Mouse (Mus musculus) spleen, postnatal 4 days (tissue): ENCODE data around the gene Mcoln2.

Experiments used
- DNase-seq, 2 experiments: peaks; one replicate each; pipeline ENCODE4 v3.0.0; 2022; ENCODE audit warnings: low spot score in 2 of 2

Gene Mcoln2

DNA sequence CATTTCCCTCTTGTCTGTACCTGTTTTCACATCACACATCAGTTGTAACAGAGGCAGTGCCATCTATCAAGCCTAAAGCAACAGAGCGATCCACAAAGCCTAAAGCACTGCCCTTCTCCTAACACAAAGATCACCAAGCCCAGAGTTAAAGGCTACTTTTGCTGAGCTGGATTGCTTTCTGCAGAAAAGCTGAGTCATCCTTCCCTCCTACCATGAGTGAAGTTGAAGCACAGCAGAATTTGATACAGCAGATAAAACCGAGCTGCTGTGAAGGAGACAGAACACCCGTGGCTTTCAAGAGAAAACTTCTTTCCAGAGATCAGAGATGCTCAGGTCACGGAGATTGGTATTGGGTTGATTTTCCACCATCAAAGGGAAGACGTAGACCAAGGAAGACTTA, 3.5 kb upstream of the Mcoln2 start:
- no peak for DNase-seq

DNA sequence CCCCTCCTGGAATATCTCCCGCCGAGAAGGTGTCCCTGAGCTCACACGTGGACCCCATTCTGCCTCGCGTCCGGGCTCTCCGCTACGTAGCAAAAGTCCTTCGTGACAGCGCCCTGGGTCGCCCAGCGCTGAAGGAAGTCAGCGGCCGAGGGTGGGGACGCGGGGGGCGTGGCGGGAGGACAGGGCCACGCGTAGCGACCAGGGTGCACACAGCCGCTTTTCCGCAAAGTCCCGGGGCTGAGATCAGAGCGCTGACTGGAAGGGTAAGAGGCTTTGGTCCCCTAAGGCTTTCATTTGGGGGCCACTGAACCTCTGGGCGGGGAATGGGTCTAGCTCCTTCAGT, 396 bp downstream of the Mcoln2 start:
- DNase-seq: peak; percentile 61 to 77

DNA sequence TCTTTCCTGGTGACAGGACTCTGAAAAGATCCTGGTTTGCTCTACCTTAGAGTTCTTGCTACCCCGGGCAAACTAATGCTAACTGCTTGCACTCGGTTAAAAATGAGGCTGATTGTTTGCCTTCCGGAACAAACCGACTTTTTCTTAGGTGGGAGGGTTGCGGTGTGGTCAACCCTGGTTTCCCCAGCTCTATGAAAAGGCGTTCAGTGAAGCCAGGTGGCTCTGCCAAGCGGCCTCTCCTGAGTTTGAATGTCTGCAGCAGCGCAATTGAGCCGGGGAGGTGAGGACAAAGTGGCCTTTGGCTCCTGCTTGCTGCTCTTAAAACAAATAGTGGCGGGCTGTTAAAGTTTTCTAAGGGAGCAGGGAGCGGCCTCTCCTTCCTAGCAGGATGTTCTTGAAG, 927 bp downstream of the Mcoln2 start:
- peak in 1 of 2 experiments; percentile 22 for DNase-seq

DNA sequence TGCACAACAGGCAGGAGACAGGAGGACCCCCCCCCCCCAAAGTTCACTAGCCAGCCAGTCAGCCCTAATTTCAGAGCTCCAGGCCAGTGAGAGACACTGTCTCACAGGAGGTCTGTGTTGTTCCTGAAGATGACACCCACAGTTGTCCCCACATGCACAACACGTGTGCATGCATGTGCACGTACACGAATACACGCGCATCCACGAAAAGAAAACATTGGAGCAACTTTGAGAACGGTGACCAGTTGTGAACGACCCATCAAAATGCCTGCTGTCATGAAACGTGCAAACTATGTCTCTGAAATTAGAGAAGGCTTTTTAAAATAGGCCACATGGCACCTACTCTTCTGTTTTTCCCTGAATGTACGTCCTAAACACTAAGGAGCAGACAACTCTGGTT, 1.7 kb downstream of the Mcoln2 start:
- no peak for DNase-seq

DNA sequence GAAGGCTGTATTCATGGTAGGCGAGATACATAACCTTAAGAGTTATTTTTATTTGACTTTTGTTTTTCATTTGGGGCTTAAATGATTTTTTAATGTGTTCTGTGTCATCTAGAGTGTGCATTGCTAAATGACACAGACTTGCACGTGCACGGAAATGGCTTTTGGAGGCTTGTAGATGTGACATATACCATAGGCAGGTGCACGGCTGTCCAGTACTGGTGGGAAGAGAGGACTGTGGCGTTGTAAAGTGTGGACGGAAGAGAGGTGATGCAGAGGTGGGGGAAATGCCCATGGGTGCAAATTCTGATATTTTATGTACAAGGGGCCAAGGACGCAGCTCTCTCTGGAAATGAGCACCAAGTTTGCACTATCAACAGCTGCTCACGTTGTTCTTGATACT, 2.1 kb downstream of the Mcoln2 start:
- no peak for DNase-seq

DNA sequence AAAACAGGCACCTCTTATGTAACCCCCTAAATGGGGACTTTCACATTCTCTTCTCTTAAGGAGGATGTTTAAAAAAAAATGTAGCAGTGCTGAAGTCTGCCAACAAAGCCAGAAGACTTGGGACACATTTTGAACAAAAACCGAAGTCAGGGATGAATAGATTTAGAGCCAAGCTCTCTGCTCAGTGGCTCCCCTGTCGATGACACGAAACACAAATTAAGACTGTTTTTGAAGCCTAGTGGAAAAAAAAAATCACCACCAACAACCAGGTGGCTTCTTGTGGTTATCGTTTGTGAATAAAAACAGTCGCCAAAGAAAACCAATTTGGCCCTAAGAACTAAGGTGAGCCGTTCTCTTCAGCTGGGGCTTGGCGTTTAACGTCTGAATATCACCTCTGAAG, 2.7 kb downstream of the Mcoln2 start:
- DNase-seq: no peak

DNA sequence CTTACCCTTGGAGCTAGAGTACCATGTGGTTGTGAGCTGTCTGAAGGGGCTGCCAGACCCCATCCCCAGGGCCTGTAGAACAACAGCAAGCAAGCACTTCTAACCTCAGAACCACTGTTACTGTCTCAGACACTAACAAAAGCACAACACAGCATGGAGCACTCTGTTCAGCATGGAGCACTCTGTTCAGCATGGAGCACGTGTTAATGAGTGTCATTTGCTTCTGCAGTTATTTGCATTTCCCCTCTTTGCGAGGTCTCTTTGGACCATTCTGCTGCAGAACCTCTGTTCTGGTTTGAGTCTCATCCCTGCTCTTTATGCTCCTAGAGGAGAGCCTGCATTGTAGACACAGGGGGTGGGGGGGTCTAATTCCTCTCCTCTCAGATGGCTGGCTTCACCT, 3.3 kb downstream of the Mcoln2 start:
- no peak for DNase-seq

DNA sequence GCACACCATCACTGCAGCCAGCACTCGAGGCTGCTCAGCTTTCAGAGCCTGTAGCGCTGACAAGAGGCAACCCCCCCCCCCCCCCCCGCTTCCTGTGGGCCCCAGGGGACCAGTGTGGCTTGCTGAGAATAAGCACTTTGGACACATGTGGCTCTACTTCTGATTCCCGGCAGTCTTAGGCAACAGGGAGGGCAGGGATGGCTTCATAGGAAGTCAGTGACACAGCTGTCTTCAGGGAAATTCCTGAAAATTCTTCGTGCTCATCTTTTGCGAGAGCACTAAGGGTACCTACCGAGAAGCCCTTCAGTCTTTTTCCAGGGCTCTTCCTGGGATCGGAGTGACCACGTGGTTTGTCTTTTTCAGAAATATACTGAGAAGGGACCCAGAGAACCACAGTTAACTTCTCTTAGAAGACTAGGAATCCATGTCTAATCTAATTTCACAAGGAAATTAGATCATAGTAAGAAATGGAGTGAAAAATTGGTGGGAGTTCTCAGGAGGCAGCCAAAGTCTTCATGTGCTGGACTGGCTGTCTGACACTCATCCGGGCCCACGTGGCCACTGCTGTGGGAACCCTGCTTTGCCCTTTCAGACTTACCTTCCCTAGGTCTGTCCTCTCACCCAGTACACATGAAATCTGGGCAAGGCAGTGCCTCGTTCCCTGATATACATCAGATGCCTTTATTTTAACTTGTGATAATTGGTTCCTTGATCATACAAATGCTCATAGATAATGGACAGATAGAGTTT, 4.4 kb downstream of the Mcoln2 start:
- DNase-seq: no peak

DNA sequence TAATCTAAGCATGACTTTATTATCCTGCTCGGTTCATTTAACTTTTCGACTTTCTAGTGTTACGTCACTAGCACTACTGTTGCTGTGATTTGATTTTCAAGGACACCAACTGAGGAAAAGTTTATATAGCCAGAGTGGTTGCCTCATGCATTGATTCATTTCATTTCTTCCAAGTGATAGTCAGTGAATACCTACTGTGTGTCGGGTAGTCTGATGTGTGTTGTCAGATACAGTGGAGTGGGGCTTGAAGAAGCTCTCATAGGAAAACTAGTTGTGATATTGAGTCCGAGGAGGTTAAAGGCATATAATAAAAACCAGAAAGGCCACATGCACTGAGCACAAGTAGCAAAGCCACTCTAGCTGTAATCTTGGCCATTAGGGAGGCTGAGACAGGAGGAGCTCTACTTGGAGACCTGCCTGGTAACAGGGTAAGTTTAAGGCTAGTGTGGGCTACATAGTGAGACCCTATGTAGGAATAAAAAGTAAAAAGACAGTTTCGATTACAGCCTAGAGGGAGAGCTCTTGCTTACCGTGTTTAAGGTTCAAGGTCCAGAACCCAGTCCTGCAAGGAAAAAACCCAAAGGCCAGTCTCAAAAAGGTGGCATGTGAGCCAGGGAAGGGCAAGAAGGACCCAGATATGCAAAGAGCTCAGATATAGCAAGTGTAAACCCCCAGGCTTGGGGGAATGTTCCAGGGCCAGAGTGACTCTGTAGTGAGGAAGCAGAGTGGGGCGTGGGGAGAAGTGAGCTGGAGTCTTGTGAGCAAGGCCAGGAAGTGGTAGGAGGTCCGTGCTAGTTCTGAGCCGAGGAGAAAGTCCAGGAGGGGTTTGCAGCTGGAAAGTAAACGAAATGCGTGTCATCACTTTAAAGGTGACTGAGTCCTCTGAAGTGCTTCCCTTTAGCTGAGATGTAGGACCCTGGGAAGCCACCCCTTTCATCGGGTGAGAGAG, 6.3 kb downstream of the Mcoln2 start:
- no peak for DNase-seq

DNA sequence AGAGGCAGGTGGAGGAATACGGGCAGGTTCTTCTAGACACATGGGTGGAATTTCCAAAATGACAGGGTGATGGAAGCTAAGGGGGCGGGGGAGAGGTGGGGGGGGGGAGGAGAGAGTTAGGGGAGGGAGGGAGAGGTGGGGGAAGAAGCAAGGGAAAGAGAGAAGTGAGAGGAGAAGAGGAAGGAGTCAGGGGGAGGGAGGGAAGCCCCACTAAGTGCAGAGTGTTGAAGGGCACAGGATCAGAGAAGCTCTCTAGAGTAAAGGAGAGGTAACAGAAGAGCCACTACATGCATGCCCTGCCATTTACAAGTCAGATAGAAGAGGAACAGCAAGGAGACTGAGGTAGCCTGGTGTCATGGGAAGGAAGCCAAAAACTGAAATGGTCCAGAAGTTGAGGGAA, 7.2 kb downstream of the Mcoln2 start:
- no peak for DNase-seq

DNA sequence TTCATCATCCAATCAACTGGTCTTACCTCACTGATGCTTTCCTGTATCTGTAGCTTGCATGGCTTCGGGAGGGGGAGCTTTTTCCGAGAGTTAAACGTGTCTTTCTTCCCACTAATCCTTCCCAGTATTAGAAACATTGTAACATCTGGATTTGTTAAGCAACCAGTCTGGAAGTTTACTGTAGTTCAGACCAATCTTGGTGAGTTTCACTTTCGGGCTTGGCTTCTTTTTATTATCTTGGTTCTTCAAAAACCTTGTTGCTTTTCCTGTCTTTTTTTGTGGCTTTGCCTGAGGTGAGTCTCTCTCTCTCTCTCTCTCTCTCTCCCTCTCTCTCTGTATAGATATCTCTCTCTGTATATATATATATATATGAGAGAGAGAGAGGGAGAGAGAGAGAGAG, 8.4 kb downstream of the Mcoln2 start:
- no peak for DNase-seq

DNA sequence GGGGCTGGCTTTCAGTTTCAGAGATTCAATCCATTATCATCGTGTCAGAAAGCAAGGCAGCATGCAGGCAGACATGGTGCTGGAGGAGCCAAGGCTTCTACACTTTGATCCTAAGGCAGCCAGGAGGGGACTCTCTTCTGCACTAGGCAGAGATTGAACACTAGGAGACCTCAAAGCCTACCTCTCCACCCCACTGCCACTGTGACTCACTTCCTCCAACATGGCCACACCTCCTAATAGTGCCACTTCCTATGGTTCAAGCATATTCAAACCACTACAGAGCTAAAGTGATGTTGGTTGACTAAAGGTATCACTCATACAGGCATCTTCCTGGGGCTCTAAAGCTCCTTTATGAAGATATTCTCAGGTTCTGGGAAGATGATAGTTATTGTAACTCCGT, 9.7 kb downstream of the Mcoln2 start:
- no peak for DNase-seq

DNA sequence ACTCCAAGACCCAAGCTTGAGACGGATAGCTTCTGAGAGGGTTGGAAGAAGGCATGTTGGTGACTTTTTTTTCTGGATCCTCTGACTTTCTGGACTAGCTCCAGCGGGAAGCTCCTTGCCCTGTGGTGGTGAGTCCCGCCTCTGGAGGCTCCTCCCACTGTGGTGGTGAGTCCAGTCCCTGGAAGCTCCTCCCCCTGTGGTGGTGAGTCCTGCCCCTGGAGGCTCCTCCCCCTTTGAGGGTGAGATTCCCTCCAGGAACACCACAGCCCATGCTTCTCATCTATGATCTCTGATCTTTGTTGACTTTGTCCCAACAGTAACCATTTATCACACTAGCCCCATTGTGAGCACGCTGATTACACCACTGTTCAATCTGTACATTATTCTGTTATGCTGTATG, 12.6 kb downstream of the Mcoln2 start:
- DNase-seq: no peak

DNA sequence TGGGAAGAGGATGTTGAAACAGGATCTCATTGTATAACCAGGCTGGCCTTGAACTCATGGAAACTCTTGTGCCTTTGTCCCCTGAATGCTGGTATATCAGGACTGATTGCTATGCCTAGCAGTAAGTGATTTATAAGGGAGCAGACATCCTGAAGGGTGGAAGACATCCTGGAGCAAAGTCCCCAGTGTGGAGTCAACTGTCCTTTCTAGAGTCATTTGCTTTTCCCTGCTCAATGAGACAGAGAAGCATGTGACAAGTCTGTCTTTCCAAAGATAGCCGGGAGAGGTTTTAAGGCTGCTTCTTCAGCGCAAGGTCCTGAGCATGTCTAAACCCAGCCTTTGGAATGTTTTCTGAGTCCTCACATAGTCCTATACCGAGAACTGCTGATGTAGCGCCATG, 19.7 kb downstream of the Mcoln2 start:
- DNase-seq: no peak

DNA sequence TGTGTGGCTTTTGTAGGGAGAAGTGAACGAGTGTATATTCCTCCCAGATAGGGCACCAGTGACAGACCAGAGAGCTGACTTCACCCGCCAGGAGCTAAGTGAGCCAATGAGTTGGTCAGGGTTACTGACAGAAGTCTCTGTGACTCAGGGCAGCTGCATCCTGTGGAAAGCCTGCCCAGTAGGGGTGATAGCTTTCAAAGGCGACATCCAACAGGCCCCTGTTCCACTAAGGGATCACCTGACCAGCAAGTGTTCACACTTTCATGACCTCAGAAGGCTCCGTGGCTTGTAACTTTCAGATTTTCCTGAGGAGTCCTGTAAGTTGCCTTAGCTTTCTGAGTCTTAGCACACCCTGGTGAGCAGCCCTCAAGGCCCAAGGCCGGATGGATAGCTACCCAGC, 23.4 kb downstream of the Mcoln2 start:
- no peak for DNase-seq

DNA sequence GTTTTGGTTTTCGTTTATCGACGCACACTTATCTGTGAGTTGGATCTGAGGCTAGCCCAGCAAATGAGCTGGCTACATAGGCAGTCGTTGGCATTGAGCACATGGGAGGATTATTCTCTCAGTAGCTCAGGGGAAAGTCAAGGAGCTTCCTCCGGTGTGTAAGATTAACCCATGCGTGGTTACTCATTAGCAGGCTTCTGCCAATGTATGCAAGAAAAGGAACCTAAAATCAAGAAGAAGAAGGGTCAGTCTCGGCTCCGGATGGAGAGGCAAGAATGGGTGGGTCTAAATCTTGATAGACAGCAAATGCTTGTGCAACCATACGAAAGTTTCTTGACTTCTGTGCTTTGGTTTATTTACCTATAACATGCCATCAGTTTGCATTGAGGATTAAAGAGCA, 24.6 kb downstream of the Mcoln2 start:
- no peak for DNase-seq

DNA sequence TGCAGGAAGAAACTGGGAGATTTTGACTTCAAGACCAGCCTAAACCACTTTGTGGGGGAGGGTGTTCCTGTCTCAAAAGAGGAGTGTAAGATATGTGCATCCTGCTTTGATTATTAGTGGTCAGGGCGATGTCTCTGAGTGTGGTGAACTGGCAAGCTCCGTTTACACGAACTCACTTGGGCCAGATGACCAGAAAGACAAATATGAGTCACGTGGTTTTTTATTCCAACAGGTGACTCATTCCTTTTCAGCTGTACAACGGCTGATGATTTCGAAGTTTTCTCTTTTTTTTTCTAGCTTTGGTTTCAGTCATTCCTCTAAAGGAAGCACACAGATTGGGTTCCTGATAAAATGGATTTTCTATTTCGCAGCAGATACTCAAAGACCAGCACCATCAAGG, 27.7 kb downstream of the Mcoln2 start:
- DNase-seq: no peak

DNA sequence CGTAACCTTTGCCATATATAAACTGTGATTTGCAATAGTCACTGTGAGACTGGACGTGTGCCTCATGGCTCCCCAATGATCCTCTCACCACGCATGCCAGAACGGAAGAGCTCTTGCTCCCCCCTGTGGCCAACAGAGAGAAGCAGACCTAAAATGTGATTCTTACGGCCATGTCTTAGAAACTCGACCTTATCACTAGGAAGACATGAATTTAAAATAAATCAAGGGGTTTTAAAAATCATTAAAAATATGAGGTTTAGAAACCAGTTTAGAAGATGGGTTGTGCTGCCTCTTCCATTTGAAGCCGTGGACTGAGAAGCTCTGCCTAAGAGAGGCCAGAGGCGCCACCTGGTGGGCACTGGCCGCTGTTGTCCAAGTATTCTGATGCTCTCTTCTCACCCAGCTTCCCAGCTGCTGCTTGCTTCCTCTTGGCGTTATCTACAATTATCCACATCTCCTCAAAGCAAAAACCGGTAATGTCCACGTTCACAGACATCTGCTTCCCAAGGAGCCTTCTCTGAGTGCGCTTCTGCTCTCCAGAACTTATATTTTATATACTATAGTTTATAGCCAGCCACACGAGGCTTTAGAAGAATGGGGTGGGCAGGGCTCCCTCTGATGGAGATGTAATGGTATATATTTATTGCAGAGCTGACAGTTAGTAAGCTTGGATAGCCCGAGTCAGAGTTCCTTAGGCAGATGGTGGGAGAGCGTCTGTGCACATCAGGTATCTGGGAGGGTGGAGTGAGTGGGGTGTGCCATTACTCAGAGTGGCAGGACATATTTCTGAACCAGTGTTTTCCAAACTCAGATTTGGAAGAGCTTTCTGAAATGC, 28.3 kb downstream of the Mcoln2 start:
- DNase-seq: peak; percentile 68 to 88

DNA sequence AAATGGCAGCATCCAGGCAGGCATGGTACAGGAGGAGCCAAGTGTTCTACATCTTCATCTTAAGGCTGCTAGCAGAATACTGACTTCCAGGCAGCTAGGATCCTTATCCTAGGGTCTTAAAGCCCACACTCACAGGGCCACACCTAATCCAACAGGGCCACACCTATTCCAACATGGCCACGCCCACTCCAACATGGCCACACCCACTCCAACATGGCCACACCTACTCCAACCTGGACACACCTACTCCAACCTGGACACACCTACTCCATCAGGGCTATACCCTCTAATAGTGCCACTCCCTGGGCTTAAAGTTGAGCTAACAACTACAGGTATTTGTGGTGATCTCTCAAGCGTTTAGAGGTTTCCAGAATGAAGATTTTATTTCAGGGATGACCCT, 30.7 kb downstream of the Mcoln2 start:
- DNase-seq: no peak

DNA sequence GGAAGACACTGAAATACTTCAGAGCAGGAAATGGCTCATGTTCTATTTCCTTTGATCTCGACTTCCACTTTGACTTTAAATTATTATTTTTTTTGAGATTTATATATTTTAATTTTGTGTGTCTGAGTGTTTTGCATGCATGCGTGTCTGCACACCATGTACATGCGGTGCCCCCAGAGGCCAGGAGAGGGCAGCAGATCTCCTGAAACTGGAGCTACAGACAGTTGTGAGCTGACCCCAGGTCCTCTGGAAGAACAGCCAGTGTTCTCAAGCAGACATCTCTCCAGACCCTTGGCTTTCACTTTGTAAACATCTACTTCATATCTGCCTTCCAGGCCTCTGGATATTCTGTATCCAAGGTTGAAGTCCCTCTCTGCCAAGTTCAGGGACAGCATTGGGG, 31.4 kb downstream of the Mcoln2 start:
- DNase-seq: peak; percentile 52 to 78

DNA sequence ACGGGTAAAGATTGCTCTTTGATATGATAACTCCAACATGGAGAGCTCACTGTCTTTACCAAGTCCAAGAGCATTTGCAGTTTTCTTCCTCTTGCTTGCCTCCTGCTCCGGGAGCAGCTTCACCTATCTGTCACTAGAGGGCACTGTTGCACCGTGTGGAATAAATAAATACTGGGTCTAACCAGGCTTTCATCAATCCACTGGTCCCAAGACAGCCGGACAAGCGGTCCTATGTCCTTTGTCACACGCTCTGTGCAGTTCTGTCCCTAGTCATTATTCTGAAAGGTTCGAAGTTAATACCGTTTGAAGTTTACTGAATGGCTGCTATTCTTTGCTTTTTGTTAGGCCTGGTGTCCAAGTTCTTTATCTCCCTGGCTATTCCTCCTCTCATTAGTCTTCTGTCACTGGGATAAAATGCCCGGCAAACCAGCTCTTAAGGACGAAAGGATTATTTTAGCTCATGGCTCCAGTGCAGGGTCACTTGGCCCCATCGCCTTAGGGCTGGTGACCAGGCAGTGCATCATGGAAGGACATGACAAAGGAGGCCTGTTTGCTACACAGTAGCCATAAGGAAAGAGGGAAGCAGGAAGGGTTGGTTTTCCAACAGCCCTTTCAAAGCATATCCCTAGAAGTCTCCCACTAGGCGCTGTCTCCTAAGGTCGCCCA, 35.5 kb downstream of the Mcoln2 start:
- peak in 1 of 2 experiments; percentile 20 for DNase-seq

DNA sequence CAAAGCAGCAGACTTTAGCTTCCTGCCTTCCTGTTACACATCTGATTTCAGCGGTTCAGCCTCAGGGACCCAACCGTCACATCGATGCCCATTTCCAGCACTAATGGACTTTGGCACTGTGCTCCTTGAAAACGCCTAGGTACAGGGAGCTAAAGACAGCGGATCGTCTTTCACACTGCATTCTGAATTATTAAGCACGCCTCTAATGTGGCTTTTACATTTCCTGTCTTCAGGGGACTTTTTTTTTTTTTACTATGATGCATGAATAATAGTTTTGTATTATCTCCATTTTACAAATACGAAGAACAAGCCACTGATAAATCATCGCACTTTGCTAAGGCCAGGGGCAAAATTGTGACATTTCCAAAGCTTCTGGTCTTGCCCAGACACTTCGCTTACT, 36.4 kb downstream of the Mcoln2 start:
- DNase-seq: no peak
